Comparison of ENCODE assay signal across 10 mouse cellular contexts in genomic region chr10:8065746-8066145, GRCm38 (mm10).
DNase-seq lines count a peak whose midpoint lies in the region; ATAC-seq and TF ChIP-seq lines count a peak whose summit lies in the region.
"Had no signal": no experiment of that assay in that cellular context is flagged by ENCODE, and none has a peak within 500 bp of the region (broad histone marks: within the 10 kb centered on the region; RNA-seq: fewer than 3 reads in every experiment).

No protein-coding gene starts in this region.

- 0 out of 2 replicates have a peak, but pooled peaks have one; percentile 33 for TF ChIP-seq EP300 in liver, postnatal 0 days (IDR thresholded peaks at IDR 0.05; ENCODE audit: low read depth)

- TF ChIP-seq POLR2A in brain, embryonic 14.5 days (IDR thresholded peaks at IDR 0.05; ENCODE audit: borderline replicate concordance, extremely low read depth, insufficient read depth, insufficient read length, poor library complexity, severe bottlenecking): no peak

- H3K9ac ChIP-seq in liver, postnatal 0 days (replicated peaks): no peak overlapping the region

- 34% methylated on average over 8 of the region's 8 CpGs for WGBS in liver, postnatal 0 days (ENCODE audit: insufficient replicate concordance)
- WGBS in forebrain, embryonic 10.5 days: 84% methylated on average over 8 of the region's 8 CpGs

- no peaks in the 10 kb centered on the region for H3K36me3 ChIP-seq in liver, postnatal 0 days (replicated peaks; ENCODE audit: insufficient read depth, low read length)
- no peaks in the 10 kb centered on the region for H3K36me3 ChIP-seq in splenic B cell, adult 2 months (ENCODE audit: control insufficient read depth, insufficient read depth, low read length, poor library complexity, severe bottlenecking)
- no peaks in the 10 kb centered on the region for H3K36me3 ChIP-seq in forebrain, embryonic 10.5 days (replicated peaks)

- H3K4me2 ChIP-seq in liver, postnatal 0 days (ENCODE audit: low read depth, low read length): no peak overlapping the region

- no peaks in the 10 kb centered on the region for H3K9me3 ChIP-seq in liver, postnatal 0 days (ENCODE audit: low read length)
- H3K9me3 ChIP-seq in forebrain, embryonic 10.5 days: no peaks in the 10 kb centered on the region

- DNase-seq in kidney, adult 9 months: peak; percentile 8
- DNase-seq in kidney, adult 18-20 months: no peak
- peak; percentile 14 for DNase-seq in brain, embryonic 14.5 days (ENCODE audit: low read depth)
- DNase-seq in liver, postnatal 0 days: peak; percentile 55
- DNase-seq in splenic B cell, adult 2 months (ENCODE audit: low read depth, low spot score): peak; percentile 72
- no peak for DNase-seq in frontal cortex, adult 2 months (ENCODE audit: extremely low spot score in 1 of 2, low spot score in 1 of 2)
- DNase-seq in left cerebral cortex, adult 8-10 months (ENCODE audit: low spot score in 2 of 2): no peak
- no peak for DNase-seq in forebrain, embryonic 10.5 days (ENCODE audit: extremely low spot score, low spot score)
- DNase-seq: cerebellum, adult 9-10 months; kidney, postnatal 14 days had no signal

- no peak overlapping the region for H3K4me3 ChIP-seq in liver, postnatal 0 days (ENCODE audit: low read depth, low read length)
- H3K4me3 ChIP-seq in forebrain, embryonic 10.5 days: no peak overlapping the region

- H3K27ac ChIP-seq in liver, postnatal 0 days (ENCODE audit: low read depth): peak overlapping the region; percentile 76
- no peak overlapping the region for H3K27ac ChIP-seq in forebrain, embryonic 10.5 days

- peaks cover 31% of the 10 kb centered on the region for H3K4me1 ChIP-seq in liver, postnatal 0 days (ENCODE audit: insufficient read depth)
- no peaks in the 10 kb centered on the region for H3K4me1 ChIP-seq in forebrain, embryonic 10.5 days

- no peaks in the 10 kb centered on the region for H3K27me3 ChIP-seq in liver, postnatal 0 days (ENCODE audit: insufficient read depth, low read length)
- H3K27me3 ChIP-seq in splenic B cell, adult 2 months (ENCODE audit: control insufficient read depth, insufficient read depth, low read length, poor library complexity, severe bottlenecking): no peaks in the 10 kb centered on the region
- H3K27me3 ChIP-seq in forebrain, embryonic 10.5 days (ENCODE audit: poor library complexity, severe bottlenecking): no peaks in the 10 kb centered on the region

- ATAC-seq in liver, postnatal 0 days: peak; percentile 73

- no peak for TF ChIP-seq CTCF in brain, embryonic 14.5 days (IDR thresholded peaks at IDR 0.05; ENCODE audit: borderline replicate concordance, extremely low read depth, insufficient read depth, insufficient read length)
- TF ChIP-seq CTCF in liver, postnatal 0 days (IDR thresholded peaks at IDR 0.05; ENCODE audit: low read depth): no peak

Comparison
In these comparisons a context has a peak if more than half of its experiments do, and no peak if none do; other contexts are left out.
1. DNase-seq: peak in kidney, adult 9 months (single experiment), brain, embryonic 14.5 days (single experiment), liver, postnatal 0 days (single experiment) and splenic B cell, adult 2 months (single experiment); none in kidney, adult 18-20 months (single experiment), frontal cortex, adult 2 months (0 of 2), left cerebral cortex, adult 8-10 months (0 of 2) and forebrain, embryonic 10.5 days (single experiment).